Mouse (Mus musculus): ENCODE results near the gene Cep78. TPM values are rescaled to one million over a fixed set of nuclear protein-coding genes. Genes with fewer than 3 reads are reported as not detected.

Gene Cep78
- total RNA-seq, 2 experiments from 2014 or later: 23.3 to 27.9 TPM

DNA sequence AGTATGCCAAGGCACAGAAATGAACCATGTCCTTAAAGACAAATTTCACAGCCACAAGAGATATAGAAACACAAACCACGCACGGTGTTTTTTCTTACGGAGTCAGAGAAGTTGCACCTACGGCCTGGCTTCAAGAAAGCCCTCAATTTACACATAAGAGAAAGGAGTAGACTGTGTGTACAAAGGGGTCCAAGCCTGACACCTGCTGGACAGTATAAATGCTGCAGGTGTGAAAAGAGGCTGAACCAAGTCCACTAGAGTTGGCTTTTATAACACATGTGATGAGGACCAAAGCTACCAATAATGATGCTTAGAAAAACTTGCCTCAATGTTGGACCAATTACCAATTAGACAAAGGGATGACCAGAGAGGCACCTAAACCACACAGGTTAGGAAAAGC is 2.9 kb downstream of the Cep78 start:
- ATAC-seq (replicated peaks; ENCODE audit: poor library complexity, severe bottlenecking): peak; percentile 68

DNA sequence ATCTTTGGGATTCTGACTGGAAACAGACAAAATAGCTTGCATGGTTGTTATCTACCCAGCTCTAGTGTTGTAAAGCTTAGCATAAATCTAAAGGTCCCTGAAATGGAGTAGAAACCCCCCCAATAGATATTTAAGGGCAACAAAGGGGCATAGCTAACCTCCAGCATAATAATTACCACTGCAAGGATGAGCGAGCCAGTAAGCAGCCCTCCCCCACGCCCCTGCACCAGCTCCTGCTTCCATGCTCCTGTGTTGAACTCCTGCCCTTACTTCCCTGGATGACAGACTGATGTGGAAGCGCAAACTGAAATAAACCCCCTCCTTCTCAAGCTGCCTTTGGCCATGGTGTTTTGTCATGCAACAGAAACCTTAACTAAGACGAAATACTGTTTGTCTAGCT is 11.4 kb downstream of the Cep78 start:
- ATAC-seq (replicated peaks; ENCODE audit: poor library complexity, severe bottlenecking): no peak

DNA sequence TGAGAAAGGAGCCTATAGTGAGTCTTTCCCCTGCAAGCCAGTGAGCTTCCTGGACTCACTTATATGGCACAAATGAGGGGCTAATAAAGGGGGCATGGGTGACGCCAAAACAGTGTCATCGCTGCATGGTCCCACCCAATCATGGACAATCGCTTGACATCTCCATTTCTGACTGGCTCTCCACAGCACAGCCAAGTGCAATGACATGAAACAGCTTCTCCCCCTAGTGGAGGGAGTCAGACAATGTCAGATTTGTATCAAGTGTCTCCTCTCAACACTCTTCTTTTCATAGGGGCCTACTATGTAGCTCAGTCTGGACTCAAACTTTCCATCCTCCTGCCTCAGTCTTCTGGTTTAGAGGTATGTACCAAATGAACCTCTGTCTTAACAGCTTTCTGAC is 19.7 kb downstream of the Cep78 start:
- ATAC-seq (replicated peaks; ENCODE audit: poor library complexity, severe bottlenecking): peak; percentile 88

DNA sequence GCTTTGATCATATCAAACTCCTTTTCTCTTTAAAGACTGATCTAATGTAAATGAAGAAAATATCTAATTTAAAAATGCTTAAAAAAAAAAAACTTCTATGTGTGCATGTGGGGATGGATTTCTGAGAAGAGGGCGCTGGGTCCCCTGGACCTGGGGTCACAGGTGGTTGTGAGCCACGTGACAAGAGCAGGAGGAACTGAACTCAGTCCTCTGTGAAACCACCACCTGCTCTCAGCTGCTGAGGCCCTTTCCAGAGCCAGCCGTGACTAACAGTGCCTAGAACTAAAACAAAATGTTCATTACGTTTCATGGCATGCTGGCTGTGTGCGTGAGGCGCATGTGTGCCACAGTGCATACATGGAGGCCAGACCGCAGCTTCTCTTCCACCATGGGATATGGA is 20.3 kb downstream of the Cep78 start:
- no peak for ATAC-seq (replicated peaks; ENCODE audit: poor library complexity, severe bottlenecking)

DNA sequence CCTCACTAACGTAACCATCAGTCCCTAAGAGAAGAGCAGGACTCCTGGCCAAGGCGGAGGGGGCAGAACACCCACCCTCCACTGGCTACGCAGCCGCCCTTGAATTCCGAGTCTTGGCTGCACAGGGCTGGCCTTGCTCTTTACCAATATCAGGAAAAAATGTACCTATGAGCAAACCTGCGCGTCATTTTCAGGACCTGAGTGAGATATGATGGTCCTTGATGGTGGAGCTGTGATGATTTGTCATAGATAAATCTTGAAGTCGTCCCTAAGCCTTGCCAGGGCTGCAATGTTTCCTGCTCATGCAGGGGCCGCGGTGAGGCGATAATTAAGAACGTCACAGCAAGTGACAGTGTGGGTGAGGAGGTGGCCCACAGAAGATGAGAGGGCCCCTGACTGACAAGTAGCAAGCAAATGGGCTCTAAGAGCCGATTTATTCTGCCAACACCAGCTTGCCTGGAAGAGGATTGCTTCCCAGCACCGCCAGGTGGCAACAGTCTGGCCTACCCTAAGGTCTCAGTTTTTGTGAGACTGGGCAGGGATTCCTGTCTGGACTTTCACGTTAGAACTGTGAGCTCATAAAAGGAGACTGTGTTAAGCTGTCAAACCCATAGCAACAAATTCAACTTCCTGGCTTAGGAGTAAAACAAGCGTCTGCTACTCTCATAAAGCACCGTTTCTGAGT is 21.6 kb downstream of the Cep78 start:
- no peak for ATAC-seq (replicated peaks; ENCODE audit: poor library complexity, severe bottlenecking)

DNA sequence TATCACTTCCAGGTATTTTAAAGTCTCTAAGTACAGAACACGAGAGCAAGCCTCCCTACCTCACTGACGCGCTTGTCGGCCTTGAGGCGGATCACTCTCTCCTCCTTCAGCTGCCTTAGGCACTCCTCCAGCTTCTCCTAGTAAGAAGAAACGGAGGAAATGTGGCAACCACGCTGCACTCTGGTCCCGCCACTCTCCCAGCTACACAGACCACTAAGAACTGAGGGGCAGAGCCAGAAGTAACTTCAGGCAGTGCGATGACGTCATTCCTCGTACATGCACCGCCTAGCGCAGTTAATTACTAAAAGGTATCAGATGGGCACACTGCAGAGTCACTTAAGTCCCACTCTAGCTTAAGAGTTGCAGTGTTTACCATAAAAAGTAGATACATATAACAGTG is 22.5 kb downstream of the Cep78 start:
- peak; percentile 9; the same call in 1 of the 2 replicates for ATAC-seq (replicated peaks; ENCODE audit: poor library complexity, severe bottlenecking)

DNA sequence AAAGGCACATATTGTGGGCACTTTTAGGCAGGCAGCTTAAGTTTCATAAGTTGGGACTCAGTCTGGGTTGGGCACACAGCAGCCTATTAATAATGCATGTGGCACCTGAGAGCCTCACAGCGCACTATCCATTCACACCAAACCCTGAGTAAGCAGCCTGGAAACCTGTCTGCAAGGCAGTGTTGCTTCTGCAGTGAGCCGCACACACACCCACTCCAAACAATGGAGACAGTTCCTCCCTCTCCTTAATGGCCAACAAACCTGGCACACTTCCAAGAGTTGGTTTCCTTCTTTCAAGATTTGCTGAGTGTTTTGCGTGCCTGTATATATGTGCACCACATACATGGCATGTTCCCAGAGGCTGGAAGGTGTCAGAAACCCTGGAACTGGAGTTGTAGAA is 34.6 kb downstream of the Cep78 start:
- no peak for ATAC-seq (replicated peaks; ENCODE audit: poor library complexity, severe bottlenecking)

DNA sequence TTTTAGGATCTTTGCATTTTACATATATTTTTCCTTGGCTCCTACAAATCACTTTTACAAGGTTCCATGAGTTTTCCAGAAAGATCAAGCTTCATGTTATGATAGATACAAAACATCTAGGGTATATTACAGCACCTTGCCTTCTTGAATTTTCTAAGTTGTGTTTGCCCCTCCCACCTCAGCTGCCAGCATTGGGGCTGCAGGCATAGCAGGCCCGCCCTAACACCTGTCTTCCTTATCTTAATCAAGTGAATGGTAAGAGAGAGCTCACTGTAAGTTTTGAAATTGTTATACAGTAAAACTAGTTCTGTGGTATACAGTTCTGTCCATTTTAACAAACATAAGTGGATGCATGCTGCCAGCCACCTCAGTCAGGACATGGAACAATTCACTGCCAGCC is 35.9 kb downstream of the Cep78 start:
- ATAC-seq (replicated peaks; ENCODE audit: poor library complexity, severe bottlenecking): no peak

DNA sequence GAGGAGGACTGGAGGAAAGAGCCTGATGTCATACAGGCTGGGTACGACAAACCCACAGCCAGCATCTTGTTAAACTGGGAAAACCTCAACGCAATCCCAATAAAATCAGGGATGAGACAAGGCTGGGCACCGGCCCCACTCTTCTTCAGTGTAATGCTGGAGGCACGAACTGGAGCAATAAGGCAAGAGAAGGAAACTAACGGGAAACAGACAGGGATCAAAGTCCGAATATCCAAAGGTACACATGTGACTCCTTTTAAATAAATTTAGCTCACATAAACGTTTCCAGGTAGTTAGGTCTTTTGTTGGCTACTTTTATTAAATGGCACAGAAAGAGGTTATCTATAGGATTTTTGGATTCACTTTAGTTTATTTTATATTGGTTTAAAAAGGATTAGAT is 36.4 kb downstream of the Cep78 start:
- ATAC-seq (replicated peaks; ENCODE audit: poor library complexity, severe bottlenecking): no peak

DNA sequence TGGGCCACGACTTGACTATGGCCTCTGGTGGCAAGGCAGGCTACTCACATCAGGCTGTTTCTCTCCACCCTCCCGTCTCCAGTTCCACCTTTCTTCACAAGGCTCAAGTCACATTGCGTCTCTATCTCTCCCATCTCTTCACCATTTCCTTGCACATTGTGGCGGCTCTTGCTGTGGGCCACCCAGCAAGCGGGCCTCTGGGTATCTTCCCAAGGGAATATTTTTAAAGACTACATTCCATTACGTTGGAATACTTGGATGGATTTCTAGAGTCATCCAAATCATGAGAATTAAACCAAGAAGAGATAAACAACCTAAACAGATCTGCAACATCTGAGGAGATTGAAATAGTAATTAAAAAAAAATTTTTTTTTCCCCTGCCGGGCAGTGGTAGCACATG is 37.6 kb downstream of the Cep78 start, which contains the start of gene Psat1:
Psat1 (minus strand) TSS at position 101 of the 400 bp plus-strand sequence.
- no peak for ATAC-seq (replicated peaks; ENCODE audit: poor library complexity, severe bottlenecking)

DNA sequence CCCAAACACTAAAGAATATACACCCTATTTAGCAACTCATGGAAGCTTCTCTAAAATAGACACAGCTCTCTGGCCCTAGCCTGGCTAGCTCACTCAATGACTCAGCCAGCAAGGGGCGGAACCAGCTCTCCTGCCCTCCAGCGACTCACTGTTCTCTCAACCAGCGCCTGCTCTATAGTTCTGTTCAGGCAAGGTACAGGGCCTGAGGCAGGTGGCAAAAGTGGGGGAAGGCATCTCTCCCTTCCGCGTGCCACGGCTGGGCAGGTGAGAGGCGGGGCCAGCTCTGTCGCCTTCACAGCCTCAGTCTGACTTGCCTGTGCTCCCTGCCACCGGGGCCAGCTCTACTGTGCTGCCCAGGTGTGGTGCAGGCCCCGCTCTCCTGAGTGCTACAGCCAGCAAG is 38.1 kb downstream of the Cep78 start:
- no peak for ATAC-seq (replicated peaks; ENCODE audit: poor library complexity, severe bottlenecking)

DNA sequence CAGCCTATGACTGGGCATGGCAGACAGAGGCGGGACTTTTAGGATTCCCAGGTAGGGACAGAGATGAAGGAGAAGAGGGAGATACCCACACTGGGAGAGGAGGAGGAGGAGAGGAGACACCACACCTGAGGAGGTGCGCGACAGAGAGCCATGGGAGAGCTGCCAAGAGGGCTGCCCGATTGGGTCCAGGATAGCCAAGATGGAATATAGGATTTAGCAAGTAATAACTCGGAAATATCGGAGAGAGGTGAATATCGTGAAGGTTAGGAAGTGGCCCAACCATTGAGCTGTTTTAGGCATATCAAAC is 41.7 kb downstream of the Cep78 start:
- ATAC-seq (replicated peaks; ENCODE audit: poor library complexity, severe bottlenecking): no peak

DNA sequence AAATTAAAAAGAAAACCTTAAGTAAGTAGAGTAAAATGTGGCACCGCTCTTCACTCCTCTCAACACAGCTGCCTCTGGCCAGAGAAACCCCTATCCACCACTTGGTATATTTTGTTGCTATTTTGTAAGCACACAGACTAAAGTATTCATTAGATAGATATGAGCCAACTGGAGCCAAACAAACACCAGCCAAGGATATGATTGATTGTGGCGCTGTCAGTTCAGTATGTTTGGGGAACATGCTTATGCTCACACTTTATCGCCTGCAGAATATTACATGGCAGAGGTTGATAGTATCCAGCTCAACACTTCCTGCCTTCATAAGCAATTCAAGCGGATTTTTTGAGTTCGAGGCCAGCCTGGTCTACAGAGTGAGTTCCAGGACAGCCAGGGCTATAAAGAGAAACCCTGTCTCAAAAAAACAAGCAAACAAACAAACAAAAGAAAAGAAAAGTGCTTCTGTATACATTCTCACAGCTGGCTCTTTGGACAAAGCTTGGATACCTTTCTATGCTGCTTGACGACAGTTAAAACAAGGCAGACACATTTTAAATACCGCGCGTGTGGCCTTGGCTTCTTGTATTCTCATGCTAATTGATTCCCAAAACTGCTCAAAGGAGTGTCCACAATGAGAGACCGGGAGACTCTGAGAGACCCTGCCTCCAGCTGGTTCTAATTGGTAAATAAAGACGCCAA is 42.2 kb downstream of the Cep78 start:
- ATAC-seq (replicated peaks; ENCODE audit: poor library complexity, severe bottlenecking): no peak

DNA sequence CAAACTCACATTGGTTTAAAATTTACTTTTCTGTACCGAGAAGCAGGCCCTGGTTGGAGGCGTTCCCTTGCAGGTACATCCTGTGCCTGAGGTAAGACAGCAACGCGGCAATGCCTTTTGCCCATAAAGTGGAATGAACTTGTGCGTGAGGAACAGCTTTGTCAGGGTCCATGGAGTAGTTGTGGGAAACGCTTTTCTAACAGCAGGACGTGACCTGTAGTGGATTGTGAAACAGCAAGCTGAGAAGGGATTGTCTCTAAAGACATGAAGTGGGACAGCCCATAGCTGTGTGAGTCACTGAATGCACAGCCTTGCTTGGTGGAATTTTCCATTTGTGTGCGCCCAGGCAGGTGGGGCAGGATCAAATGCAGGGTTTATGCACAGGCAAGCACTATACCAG is 43.4 kb downstream of the Cep78 start:
- no peak for ATAC-seq (replicated peaks; ENCODE audit: poor library complexity, severe bottlenecking)

DNA sequence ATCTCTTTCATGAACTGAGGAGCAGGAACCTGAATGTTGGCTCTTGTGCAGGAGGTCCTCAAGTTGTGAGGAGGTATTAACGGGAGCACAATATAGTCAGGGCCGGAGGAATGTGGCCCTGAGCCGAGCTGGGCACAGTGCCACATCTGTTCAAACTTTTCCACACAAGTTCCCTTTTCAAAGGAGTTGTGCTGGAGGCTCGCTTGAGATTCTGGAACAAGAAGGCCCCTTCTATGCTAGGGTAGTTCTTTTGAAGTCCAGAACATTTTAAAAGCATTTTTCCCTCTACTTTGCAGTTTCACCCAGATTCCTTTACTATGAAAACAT is 59.1 kb downstream of the Cep78 start:
- no peak for ATAC-seq (replicated peaks; ENCODE audit: poor library complexity, severe bottlenecking)

DNA sequence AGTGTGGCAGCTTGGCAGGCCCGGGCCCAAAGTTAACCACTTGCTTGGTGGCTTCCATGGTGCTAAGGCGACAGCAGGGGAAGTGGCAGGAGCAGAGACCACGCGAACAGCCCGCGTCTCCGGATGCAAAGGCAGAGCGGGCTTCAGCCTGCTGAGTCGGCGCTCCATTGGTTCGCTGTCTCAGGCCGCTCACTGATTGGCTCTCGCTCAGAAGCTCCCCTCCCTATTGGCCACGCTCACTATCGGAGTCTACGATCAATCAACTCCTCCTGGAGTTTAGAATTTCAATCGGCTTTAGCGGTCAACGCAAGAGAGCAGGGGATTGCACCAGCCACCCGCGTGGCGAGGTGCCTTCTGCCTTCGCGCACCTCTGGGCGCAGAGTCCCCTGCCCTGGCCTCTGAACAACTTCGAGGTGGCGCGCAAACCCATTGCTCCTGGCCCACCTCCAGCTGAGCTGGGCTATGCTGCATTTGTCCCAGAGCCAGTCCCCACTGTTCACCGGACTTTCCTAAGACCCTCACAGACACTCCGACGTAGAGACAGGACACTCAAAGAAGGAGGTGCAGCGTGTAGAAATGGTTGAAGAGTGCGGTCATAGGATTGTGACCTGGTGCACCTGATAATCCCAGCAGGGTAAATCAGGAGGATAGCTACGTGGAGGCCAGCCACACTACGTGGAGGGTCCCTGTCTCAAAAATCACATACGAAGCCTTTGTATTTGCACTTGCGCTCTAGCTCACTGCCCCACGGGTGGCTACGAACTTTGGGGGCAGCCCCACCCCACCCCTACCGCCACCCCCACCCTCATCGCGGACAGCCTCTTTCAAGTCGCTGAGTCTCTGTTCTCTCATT is 59.7 kb downstream of the Cep78 start:
- peak; percentile 90 for ATAC-seq (replicated peaks; ENCODE audit: poor library complexity, severe bottlenecking)

DNA sequence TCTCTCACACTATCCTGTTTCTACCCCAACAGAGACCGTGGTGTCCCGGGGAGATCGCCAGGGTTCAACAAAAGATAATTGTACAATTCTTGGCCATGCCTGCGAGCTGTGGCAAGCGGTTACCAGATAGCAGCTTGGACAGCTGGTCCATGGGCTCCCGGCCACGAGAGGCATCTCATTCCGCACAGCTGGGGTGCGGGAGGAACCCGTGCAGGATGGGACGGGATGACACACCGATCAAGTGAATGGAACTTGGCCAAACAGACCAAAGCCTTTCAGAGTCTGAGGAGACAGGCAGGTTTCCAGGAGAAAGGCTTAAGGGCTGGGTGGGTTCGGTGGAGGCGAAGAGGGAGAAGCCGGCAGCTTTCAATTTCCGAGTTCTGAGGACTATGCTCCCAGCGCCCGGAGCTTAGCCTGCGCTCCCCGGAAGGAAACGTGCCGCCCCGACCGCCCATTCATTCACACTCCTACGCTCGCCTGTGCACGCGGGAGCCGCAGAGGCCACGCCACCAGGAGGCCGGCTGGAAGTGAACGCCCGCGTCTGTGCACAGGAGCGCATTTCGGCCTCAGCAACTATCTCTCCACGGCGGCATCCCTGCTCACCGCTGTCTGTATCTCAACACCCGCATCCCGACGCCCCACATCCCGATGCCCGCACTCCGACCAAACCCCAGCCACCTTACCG is 60.5 kb downstream of the Cep78 start:
- peak; percentile 49 for ATAC-seq (replicated peaks; ENCODE audit: poor library complexity, severe bottlenecking)

DNA sequence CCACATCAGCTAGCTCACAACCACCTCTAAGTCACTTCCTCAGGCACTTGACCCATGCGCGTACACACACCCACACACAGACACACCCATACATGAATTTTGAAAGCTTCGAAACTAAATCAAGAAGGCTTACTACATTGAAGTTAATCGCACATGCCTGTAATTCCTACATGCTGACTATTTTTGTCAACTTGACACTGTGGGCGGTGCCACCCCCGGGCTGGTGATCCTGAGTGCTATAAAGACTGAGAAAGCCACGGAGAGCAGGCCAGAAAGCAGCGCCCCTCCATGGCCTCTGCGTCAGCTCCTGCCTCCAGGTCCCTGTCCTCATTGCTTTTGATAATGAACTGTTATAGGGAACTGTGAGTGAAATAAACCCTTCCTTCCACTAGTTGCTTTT is 61.4 kb downstream of the Cep78 start:
- peak; percentile 43 for ATAC-seq (replicated peaks; ENCODE audit: poor library complexity, severe bottlenecking)

DNA sequence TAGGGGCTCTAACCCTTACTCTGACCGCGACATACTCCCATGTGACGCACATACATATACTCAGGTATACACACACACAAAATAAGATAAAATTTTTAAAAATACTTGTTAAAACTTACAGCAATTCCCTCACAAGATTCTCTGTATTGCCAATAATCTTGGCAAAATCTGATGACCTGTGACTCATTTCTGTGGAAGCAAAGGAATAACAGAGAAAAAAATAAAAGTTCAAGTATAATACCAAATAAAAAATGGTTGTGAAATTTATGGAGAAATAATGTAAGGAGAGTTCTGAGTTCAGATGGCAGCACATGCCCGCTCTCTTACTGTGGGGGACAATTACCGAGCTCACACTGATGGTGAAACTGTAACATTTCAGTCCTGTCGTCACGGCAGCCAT is 65.5 kb downstream of the Cep78 start:
- ATAC-seq (replicated peaks; ENCODE audit: poor library complexity, severe bottlenecking): no peak

DNA sequence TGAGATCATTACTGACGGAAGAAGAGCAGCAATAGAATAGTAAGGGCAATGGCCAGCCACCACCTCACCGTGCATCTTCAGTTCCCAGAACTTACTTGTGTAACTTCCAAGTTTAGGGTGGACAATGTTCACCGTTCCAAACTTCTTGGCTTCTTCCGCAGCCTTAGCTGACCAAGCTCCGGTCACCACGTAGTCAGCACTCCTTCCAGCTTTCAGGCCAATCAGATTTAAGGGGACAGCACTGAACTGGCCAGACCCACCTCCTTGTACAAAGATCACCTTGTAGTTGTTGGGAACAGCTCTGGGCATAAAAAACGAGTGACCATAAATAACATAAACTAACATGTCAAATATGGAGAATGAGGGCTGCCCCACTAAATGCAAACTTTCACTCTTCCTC is 66.7 kb downstream of the Cep78 start:
- ATAC-seq (replicated peaks; ENCODE audit: poor library complexity, severe bottlenecking): no peak

Measured in granulocyte monocyte progenitor cell, adult 5-6 weeks (primary cell).